Mouse (Mus musculus) small intestine, adult 2 months (tissue): ENCODE measurements around the gene 4921507P07Rik.

Source experiments
- CTCF ChIP-seq: fragments of 200-500 bp; IDR thresholded peaks from 2 replicates; pipeline ENCODE4 v1.5.1; 2012; ENCODE audit warnings: low read depth, mild to moderate bottlenecking, control low read depth, inconsistent platforms, low read length, moderate library complexity, mixed read lengths; ENCODE audit not compliant: insufficient replicate concordance, insufficient read length; ENCODE audit errors: extremely low read depth
- POLR2A ChIP-seq: fragments of 200-500 bp; IDR thresholded peaks from 2 replicates; pipeline ENCODE4 v1.6.1; 2012; ENCODE audit warnings: low read depth, mild to moderate bottlenecking, control low read depth, inconsistent platforms, low read length, moderate library complexity

DNA sequence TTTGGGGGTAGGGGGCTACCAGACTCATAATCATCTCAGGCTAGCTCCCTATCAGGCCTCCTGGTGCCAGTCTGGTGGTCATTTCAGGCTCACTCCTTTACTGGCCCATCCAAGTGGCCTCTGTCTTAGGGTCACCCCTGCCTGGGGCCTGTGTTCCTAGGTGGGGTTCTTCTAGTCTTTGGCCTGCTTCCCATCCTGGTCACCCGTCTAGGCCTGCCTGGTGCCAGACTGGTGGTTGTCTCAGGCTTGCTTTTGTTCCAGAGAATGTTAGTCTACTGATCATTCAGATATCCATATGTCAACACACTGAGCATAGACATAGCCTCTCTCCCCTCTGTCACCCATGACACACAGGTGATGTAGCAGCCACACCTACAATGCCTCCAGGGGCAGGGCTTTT lies 56.8 kb downstream of the 4921507P07Rik start:
- TF ChIP-seq POLR2A: no peak
- TF ChIP-seq CTCF: no peak
